Mouse (Mus musculus): ENCODE data around the gene Gprin2.

GRCm38 (mm10) chr14:34193879-34194278 is 7.6 kb downstream of the Gprin2 start:
- TF ChIP-seq POLR2A (IDR thresholded peaks at IDR 0.05; ENCODE audit: borderline replicate concordance, control insufficient read depth, low read depth, low read length) (no peak), CTCF (IDR thresholded peaks at IDR 0.05; ENCODE audit: control insufficient read depth, insufficient read depth, low read length) (no peak)
